Mouse (Mus musculus) liver, embryonic 14.5 days (tissue): ENCODE data around the gene Fuk.

ENCODE experiments used
- CTCF ChIP-seq: IDR thresholded peaks from 2 replicates; pipeline ENCODE4 v1.5.1; 2016; ENCODE audit warnings: antibody characterized with exemption, low read depth, control low read depth
- EP300 ChIP-seq: IDR thresholded peaks from 2 replicates; pipeline ENCODE4 v1.6.1; 2016; ENCODE audit warnings: antibody characterized with exemption, low read depth

DNA sequence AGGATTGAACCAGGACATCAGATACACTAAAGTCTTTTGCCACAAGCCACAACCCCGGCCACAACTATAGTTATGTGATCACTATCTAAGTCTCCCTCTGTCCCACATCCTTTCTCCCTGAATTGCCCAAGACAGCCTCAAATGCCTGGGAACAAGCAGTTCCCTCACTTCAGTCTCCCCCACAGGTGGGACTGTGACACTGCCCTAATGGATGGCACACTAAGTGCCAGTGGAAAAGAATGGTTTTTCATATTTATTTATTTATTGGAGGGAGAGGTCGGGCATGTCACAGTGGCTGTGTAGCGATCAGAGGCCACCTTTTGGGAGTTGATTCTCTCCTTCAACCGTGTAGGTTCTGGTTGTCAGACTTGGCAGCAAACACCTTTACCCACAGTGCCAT is 43.4 kb upstream of the Fuk start:
- TF ChIP-seq CTCF (no peak), EP300 (no peak)
